In the genomic region with DNA sequence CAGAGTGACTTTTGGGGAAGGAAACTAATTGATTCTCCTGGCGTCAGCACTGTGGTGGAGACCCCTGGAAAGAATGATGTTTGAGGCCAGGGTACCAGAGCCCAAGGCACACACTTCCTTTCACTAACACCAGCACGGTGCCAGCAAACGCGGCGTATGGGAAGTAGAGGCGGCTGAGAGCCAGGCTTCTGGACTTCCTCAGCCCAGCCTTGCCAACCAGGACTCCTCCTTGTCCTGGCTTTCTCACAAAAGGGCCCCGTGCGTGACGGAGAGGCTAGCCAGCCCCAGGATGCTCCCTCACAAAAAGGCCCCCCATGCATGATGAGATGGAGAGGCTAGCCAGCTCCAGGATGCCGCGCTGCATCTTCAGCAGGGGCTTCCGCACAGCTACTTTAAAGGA, we compare ENCODE assay signal across 12 mouse cellular contexts.
A peak's percentile ranks its signal among the peaks of the same experiment; 100 is the strongest.
DNase-seq lines count a peak whose midpoint lies in the region; ATAC-seq and TF ChIP-seq lines count a peak whose summit lies in the region.
"Had no signal": no experiment of that assay in that cellular context is flagged by ENCODE, and none has a peak within 500 bp of the region (broad histone marks: within the 10 kb centered on the region; RNA-seq: fewer than 3 reads in every experiment).

No protein-coding gene starts in this region.

- no peak overlapping the region for H3K9ac ChIP-seq in midbrain, embryonic 16.5 days (ENCODE audit: low read depth, low read length)
- H3K9ac ChIP-seq in midbrain, embryonic 11.5 days (ENCODE audit: low read length) = no peak overlapping the region
- no peak overlapping the region for H3K9ac ChIP-seq in intestine, postnatal 0 days (ENCODE audit: low read depth, low read length)
- H3K9ac ChIP-seq: kidney, embryonic 15.5 days; midbrain, embryonic 12.5 days had no signal

- no peak for TF ChIP-seq CTCF in intestine, postnatal 0 days (IDR thresholded peaks at IDR 0.05; ENCODE audit: low read depth)

- peak; percentile 64 for ATAC-seq in midbrain, embryonic 16.5 days
- no peak for ATAC-seq in midbrain, embryonic 11.5 days (ENCODE audit: low FRiP score)
- ATAC-seq in intestine, postnatal 0 days = no peak

- no peaks in the 10 kb centered on the region for H3K9me3 ChIP-seq in midbrain, embryonic 16.5 days (replicated peaks; ENCODE audit: control insufficient read depth, low read length, poor library complexity, severe bottlenecking)
- H3K9me3 ChIP-seq in midbrain, embryonic 11.5 days (ENCODE audit: control insufficient read depth, low read length) = no peaks in the 10 kb centered on the region
- H3K9me3 ChIP-seq in intestine, postnatal 0 days (ENCODE audit: control insufficient read depth) = no peaks in the 10 kb centered on the region
- H3K9me3 ChIP-seq: kidney, embryonic 15.5 days; midbrain, embryonic 12.5 days had no signal

- intact Hi-C loops in gastrocnemius, postnatal 14 days (cut with DNase I; ENCODE audit: low total_unique reads) = no loop called here

- no peak overlapping the region for H3K27ac ChIP-seq in midbrain, embryonic 16.5 days (ENCODE audit: low read length)
- H3K27ac ChIP-seq in midbrain, embryonic 11.5 days (ENCODE audit: low read depth, low read length) = no peak overlapping the region
- H3K27ac ChIP-seq in intestine, postnatal 0 days (ENCODE audit: low read depth, low read length) = no peak overlapping the region
- H3K27ac ChIP-seq: kidney, embryonic 15.5 days; midbrain, embryonic 12.5 days had no signal

- WGBS in midbrain, embryonic 16.5 days = 48% methylated on average over 12 of the region's 12 CpGs
- WGBS in midbrain, embryonic 11.5 days = 65% methylated on average over 12 of the region's 12 CpGs
- 74% methylated on average over 12 of the region's 12 CpGs for WGBS in intestine, postnatal 0 days

- H3K4me2 ChIP-seq in midbrain, embryonic 16.5 days (ENCODE audit: low read length) = no peak overlapping the region
- H3K4me2 ChIP-seq in midbrain, embryonic 11.5 days = no peak overlapping the region
- H3K4me2 ChIP-seq in intestine, postnatal 0 days (replicated peaks; ENCODE audit: low read depth) = no peak overlapping the region
- H3K4me2 ChIP-seq: kidney, embryonic 15.5 days; liver, embryonic 11.5 days; midbrain, embryonic 12.5 days had no signal

- no peaks in the 10 kb centered on the region for H3K4me1 ChIP-seq in midbrain, embryonic 16.5 days (ENCODE audit: control insufficient read depth, insufficient read depth, low read length)
- H3K4me1 ChIP-seq in midbrain, embryonic 11.5 days (ENCODE audit: control insufficient read depth, insufficient read depth, low read length) = no peaks in the 10 kb centered on the region
- no peaks in the 10 kb centered on the region for H3K4me1 ChIP-seq in intestine, postnatal 0 days (replicated peaks; ENCODE audit: control insufficient read depth, insufficient read depth, low read length)

- H3K4me3 ChIP-seq in midbrain, embryonic 16.5 days (ENCODE audit: low read depth, low read length) = no peak overlapping the region
- no peak overlapping the region for H3K4me3 ChIP-seq in midbrain, embryonic 11.5 days (ENCODE audit: low read depth, low read length)
- H3K4me3 ChIP-seq in intestine, postnatal 0 days (ENCODE audit: low read depth, low read length) = no peak overlapping the region
- H3K4me3 ChIP-seq: kidney, embryonic 15.5 days; midbrain, embryonic 12.5 days had no signal

- no peaks in the 10 kb centered on the region for H3K27me3 ChIP-seq in midbrain, embryonic 16.5 days (ENCODE audit: control insufficient read depth, insufficient read depth, low read depth, low read length)
- no peaks in the 10 kb centered on the region for H3K27me3 ChIP-seq in midbrain, embryonic 11.5 days (ENCODE audit: control insufficient read depth, insufficient read depth, low read length)
- H3K27me3 ChIP-seq in intestine, postnatal 0 days (replicated peaks; ENCODE audit: control insufficient read depth, insufficient read depth, low read length) = no peaks in the 10 kb centered on the region
- H3K27me3 ChIP-seq: kidney, embryonic 15.5 days; midbrain, embryonic 12.5 days had no signal

- H3K36me3 ChIP-seq in midbrain, embryonic 16.5 days (ENCODE audit: control insufficient read depth, insufficient read depth, low read length) = no peaks in the 10 kb centered on the region
- no peaks in the 10 kb centered on the region for H3K36me3 ChIP-seq in midbrain, embryonic 11.5 days (ENCODE audit: control insufficient read depth, insufficient read depth, low read length)
- H3K36me3 ChIP-seq in intestine, postnatal 0 days (ENCODE audit: control insufficient read depth, insufficient read depth) = no peaks in the 10 kb centered on the region
- H3K36me3 ChIP-seq: kidney, embryonic 15.5 days; midbrain, embryonic 12.5 days had no signal

- DNase-seq in gastrocnemius, postnatal 25 days = peak; percentile 13
- DNase-seq in gastrocnemius, postnatal 14 days = no peak
- DNase-seq in midbrain, embryonic 11.5 days (ENCODE audit: low spot score, missing footprints) = no peak
- DNase-seq in cerebellum, postnatal 25 days = peak; percentile 66 to 74
- DNase-seq in lung, postnatal 4 days = peak; percentile 57 to 75
- DNase-seq in frontal cortex, postnatal 10 days (ENCODE audit: low spot score in 2 of 2) = no peak
- DNase-seq: thymus, postnatal 36 days had no signal

Comparison
In these comparisons a context has a peak if more than half of its experiments do, and no peak if none do; other contexts are left out.
1. DNase-seq: peak in gastrocnemius, postnatal 25 days (single experiment), cerebellum, postnatal 25 days (2 of 2) and lung, postnatal 4 days (2 of 2); none in gastrocnemius, postnatal 14 days (single experiment), midbrain, embryonic 11.5 days (single experiment) and frontal cortex, postnatal 10 days (0 of 2).